Mouse (Mus musculus) lung, postnatal 0 days (tissue): ENCODE data around the gene Tmem248. TPM values are rescaled to one million over a fixed set of nuclear protein-coding genes. Genes with fewer than 3 reads are reported as not detected.
A peak's percentile ranks its signal among the peaks of the same experiment; 100 is the strongest.

ENCODE experiments used
- ATAC-seq: fragments of 200-750 bp; cut with Nextera tagmentation; 2 replicates; pipeline ENCODE4 v1.8.0; 2017; ENCODE audit warnings: moderate library complexity
- DNase-seq: peaks from one replicate; pipeline ENCODE4 v3.0.0-alpha.2; 2016; ENCODE audit warnings: low spot score
- H3K27ac ChIP-seq: fragments of 300-500 bp; sonication (generic); 2 replicates; pipeline ENCODE4 v1.5.1; 2014; ENCODE audit warnings: antibody characterized with exemption, mild to moderate bottlenecking, low read length, mixed read lengths
- H3K27me3 ChIP-seq: fragments of 300-500 bp; sonication (generic); replicated peaks from 2 replicates; pipeline ENCODE4 v1.6.1; 2014; ENCODE audit warnings: low read length, mixed read lengths; ENCODE audit not compliant: insufficient read depth
- H3K36me3 ChIP-seq: fragments of 300-500 bp; sonication (generic); 2 replicates; pipeline ENCODE4 v1.6.1; 2014; ENCODE audit warnings: low read length, mixed read lengths; ENCODE audit not compliant: insufficient read depth
- H3K4me1 ChIP-seq: fragments of 300-500 bp; sonication (generic); 2 replicates; pipeline ENCODE4 v1.6.1; 2014; ENCODE audit warnings: antibody characterized with exemption, low read depth, low read length, mixed read lengths; ENCODE audit not compliant: insufficient read depth
- H3K4me2 ChIP-seq: fragments of 300-500 bp; sonication (generic); replicated peaks from 2 replicates; pipeline ENCODE4 v1.6.1; 2014; ENCODE audit warnings: low read depth, mild to moderate bottlenecking, low read length, moderate library complexity, mixed read lengths
- H3K4me3 ChIP-seq: fragments of 300-500 bp; sonication (generic); 2 replicates; pipeline ENCODE4 v1.5.1; 2014; ENCODE audit warnings: low read depth, low read length
- H3K9ac ChIP-seq: fragments of 300-500 bp; sonication (generic); replicated peaks from 2 replicates; pipeline ENCODE4 v1.6.1; 2014; ENCODE audit warnings: low read depth, mild to moderate bottlenecking
- H3K9me3 ChIP-seq: fragments of 300-500 bp; sonication (generic); 2 replicates; pipeline ENCODE4 v1.6.1; 2016; ENCODE audit warnings: low read length, mixed read lengths
- CTCF ChIP-seq: IDR thresholded peaks from 2 replicates; pipeline ENCODE4 v1.5.1; 2016; ENCODE audit warnings: antibody characterized with exemption, mild to moderate bottlenecking
- EP300 ChIP-seq: IDR thresholded peaks from 2 replicates; pipeline ENCODE4 v1.6.1; 2016; ENCODE audit warnings: antibody characterized with exemption, mild to moderate bottlenecking, control low read depth
- WGBS: fragments of 180-500 bp; shearing (Covaris S2); extraction: QIAGEN DNeasy Blood & Tissue Kit; methylation state at CpG from one replicate; pipeline ENCODE4 v1.1.7; 2014; 5-methylcytosine and 5-hydroxymethylcytosine counted together
- polyA plus RNA-seq: library from polyadenylated mRNA; unstranded; fragments of >200 nt; fragmentation: Nextera tagmentation; extraction: Ambion mirVana; gene quantifications from 2 replicates; pipeline ENCODE4 v1.2.1, GENCODE M21; 2015

Gene Tmem248
- 41.0 and 46.4 TPM in 2 replicates for polyA plus RNA-seq

- Histone ChIP-seq H3K4me3 (no peak within 1 kb of the TSS), H3K4me1 (peaks cover 4% of the 10 kb centered on the region; the same call in 1 of the 2 replicates), H3K27ac (peak within 1 kb of the TSS; percentile 21), H3K4me2 (no peak within 1 kb of the TSS), H3K27me3 (no peaks in the 10 kb centered on the region), H3K9ac (no peak within 1 kb of the TSS), H3K9me3 (no peaks in the 10 kb centered on the region), H3K36me3 (peaks cover 4% of the 10 kb centered on the region; the same call in 1 of the 2 replicates)
- TF ChIP-seq EP300 (no peak), CTCF (peak; percentile 23; the same call in 1 of the 2 replicates)
- 81% methylated on average over 7 of the region's 7 CpGs for WGBS
- DNase-seq (no peak), ATAC-seq (no peak)
Observed at GRCm38 (mm10) chr5:130216781-130217180, at the start of gene Tmem248. Gene Tmem248 (plus strand): TSS chr5:130217081.

GRCm38 (mm10) chr5:130169109-130169508 is 47.8 kb upstream of the Tmem248 start:
- H3K4me3 ChIP-seq, result no peak overlapping the region
- peaks cover 11% of the 10 kb centered on the region; the same call in 1 of the 2 replicates for H3K4me1 ChIP-seq
- 28% methylated on average over 6 of the region's 6 CpGs for WGBS
- no peaks in the 10 kb centered on the region for H3K36me3 ChIP-seq
- no peaks in the 10 kb centered on the region for H3K27me3 ChIP-seq
- no peaks in the 10 kb centered on the region for H3K9me3 ChIP-seq
- H3K9ac ChIP-seq, result no peak overlapping the region
- no peak for TF ChIP-seq EP300
- TF ChIP-seq CTCF, result no peak
- 0 out of 2 replicates have a peak overlapping the region, but pooled peaks have one; percentile 20 for H3K27ac ChIP-seq
- ATAC-seq (no peak), DNase-seq (peak; percentile 55)
- no peak overlapping the region for H3K4me2 ChIP-seq

GRCm38 (mm10) chr5:130170666-130171422 is 46.0 kb upstream of the Tmem248 start:
- peak overlapping the region; percentile 63 for H3K4me2 ChIP-seq
- peak overlapping the region; percentile 97 for H3K4me3 ChIP-seq
- H3K36me3 ChIP-seq, result no peaks in the 10 kb centered on the region
- peak overlapping the region; percentile 89 for H3K9ac ChIP-seq
- TF ChIP-seq EP300 (no peak), CTCF (no peak)
- no peaks in the 10 kb centered on the region for H3K27me3 ChIP-seq
- DNase-seq (peak; percentile 33), ATAC-seq (no peak)
- H3K9me3 ChIP-seq, result no peaks in the 10 kb centered on the region
- WGBS, result 7% methylated on average over 6 of the region's 6 CpGs
- H3K4me1 ChIP-seq, result peaks cover 11% of the 10 kb centered on the region; the same call in 1 of the 2 replicates
- peak overlapping the region; percentile 98 for H3K27ac ChIP-seq

- H3K4me3 ChIP-seq, result peak within 1 kb of the TSS; percentile 97
- no peaks in the 10 kb centered on the region for H3K36me3 ChIP-seq
- H3K4me2 ChIP-seq, result peak within 1 kb of the TSS; percentile 63
- peak; percentile 97 for ATAC-seq
- peak within 1 kb of the TSS; percentile 89 for H3K9ac ChIP-seq
- no peaks in the 10 kb centered on the region for H3K27me3 ChIP-seq
- H3K4me1 ChIP-seq, result peaks cover 11% of the 10 kb centered on the region; the same call in 1 of the 2 replicates
- H3K9me3 ChIP-seq, result no peaks in the 10 kb centered on the region
- WGBS, result 0% methylated on average over 40 of the region's 62 CpGs
- peak; percentile 97 for DNase-seq
- peak within 1 kb of the TSS; percentile 98 for H3K27ac ChIP-seq
- no peak for TF ChIP-seq CTCF
- peak; percentile 84 for TF ChIP-seq EP300
Observed at GRCm38 (mm10) chr5:130171423-130171954, 45.4 kb upstream of the Tmem248 start, which contains the start of gene Rabgef1. Gene Rabgef1 (plus strand): TSS chr5:130171798.

- H3K4me1 ChIP-seq, result peaks cover 11% of the 10 kb centered on the region; the same call in 1 of the 2 replicates
- ATAC-seq (peak; percentile 66), DNase-seq (peak; percentile 88)
- TF ChIP-seq CTCF (no peak), EP300 (no peak)
- under 1% methylated on average over 35 of the region's 46 CpGs for WGBS
- peak overlapping the region; percentile 98 for H3K27ac ChIP-seq
- H3K27me3 ChIP-seq, result no peaks in the 10 kb centered on the region
- H3K9ac ChIP-seq, result peak overlapping the region; percentile 89
- H3K9me3 ChIP-seq, result no peaks in the 10 kb centered on the region
- no peaks in the 10 kb centered on the region for H3K36me3 ChIP-seq
- H3K4me3 ChIP-seq, result peak overlapping the region; percentile 97
- H3K4me2 ChIP-seq, result peak overlapping the region; percentile 63
Observed at GRCm38 (mm10) chr5:130171956-130172601, 44.8 kb upstream of the Tmem248 start.

- no peak for TF ChIP-seq CTCF
- TF ChIP-seq EP300, result no peak; the same call in 1 of the 2 replicates
- Histone ChIP-seq H3K27ac (peak overlapping the region; percentile 98), H3K9ac (peak overlapping the region; percentile 89; the same call in 1 of the 2 replicates)
Observed at GRCm38 (mm10) chr5:130173012-130173411, 43.9 kb upstream of the Tmem248 start.

More at GRCm38 (mm10) chr5:130173012-130173411, 43.9 kb upstream of the Tmem248 start:
- no peaks in the 10 kb centered on the region for H3K27me3 ChIP-seq
- ATAC-seq (no peak), DNase-seq (no peak)
- H3K4me2 ChIP-seq, result peak overlapping the region; percentile 63
- H3K4me1 ChIP-seq, result peaks cover 11% of the 10 kb centered on the region; the same call in 1 of the 2 replicates
- no peaks in the 10 kb centered on the region for H3K36me3 ChIP-seq
- peak overlapping the region; percentile 97 for H3K4me3 ChIP-seq
- WGBS, result 56% methylated on average over 4 of the region's 4 CpGs
- H3K9me3 ChIP-seq, result no peaks in the 10 kb centered on the region
